Mouse (Mus musculus) G1E (cell line): ENCODE data around the gene Myoz1.

Source experiments
- CTCF ChIP-seq: IDR thresholded peaks from 2 replicates; pipeline ENCODE4 v1.5.1; 2012; ENCODE audit warnings: low read depth, low read length, inconsistent platforms, mixed read lengths
- GATA1 ChIP-seq: IDR thresholded peaks from 2 replicates; pipeline ENCODE4 v1.6.1; 2012; ENCODE audit warnings: borderline replicate concordance, low read length, inconsistent platforms, mixed read lengths
- POLR2AphosphoS5 ChIP-seq: IDR thresholded peaks from 2 replicates; pipeline ENCODE4 v1.6.1; 2012; ENCODE audit warnings: low read depth, low read length, inconsistent platforms; ENCODE audit not compliant: insufficient replicate concordance
- TAL1 ChIP-seq: conservative IDR thresholded peaks from 2 replicates; pipeline ENCODE4 v1.6.1; 2012; ENCODE audit warnings: low read depth, low read length, inconsistent platforms, mixed read lengths

- no peak for TF ChIP-seq CTCF
- TF ChIP-seq TAL1: no peak
- TF ChIP-seq POLR2AphosphoS5: 0 out of 2 replicates have a peak, but pooled peaks have one; percentile 10
- TF ChIP-seq GATA1: no peak
These were observed 38.0 kb upstream of the Myoz1 start for GRCm38 (mm10) chr14:20694185-20694883.
